Mouse (Mus musculus): ENCODE measurements around the gene E130208F15Rik.

Gene E130208F15Rik

DNA sequence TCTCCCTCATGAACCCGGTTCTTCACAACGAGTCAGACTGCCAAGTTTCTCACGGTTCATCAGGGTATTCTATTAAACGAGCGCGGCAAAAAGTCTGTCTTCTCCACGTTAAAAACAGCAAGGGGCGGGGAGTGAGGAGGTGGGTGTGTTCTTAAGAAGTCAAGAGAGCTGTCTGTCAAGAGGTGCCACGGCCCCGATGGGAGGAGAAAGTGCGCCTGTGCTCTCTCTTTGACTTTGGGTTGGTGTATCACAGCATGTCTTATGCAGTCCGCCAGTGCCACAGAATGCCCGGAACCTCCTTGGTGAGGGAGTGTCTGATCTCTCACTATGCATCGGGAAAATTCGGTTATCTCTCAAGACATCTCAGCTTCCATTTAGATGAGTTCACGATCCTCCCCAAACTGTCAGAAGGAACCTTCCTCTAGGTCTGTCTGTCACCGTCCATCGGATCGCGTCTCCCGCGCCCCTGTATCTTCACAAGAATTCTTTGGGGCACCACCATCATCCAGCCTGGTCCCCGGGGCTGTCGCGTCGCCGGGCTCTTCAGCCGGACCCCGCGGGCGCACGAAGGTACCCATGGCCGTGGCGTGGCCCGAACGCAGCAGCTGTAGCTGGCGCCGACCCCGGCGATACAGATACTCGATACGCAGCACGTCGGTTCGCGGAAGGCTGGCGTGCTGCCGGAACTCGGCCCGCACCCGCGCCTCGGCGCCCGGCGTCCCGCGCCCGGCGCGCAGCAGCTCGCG is at the start of gene E130208F15Rik:
Gene E130208F15Rik (plus strand): TSS at position 202 of the 746 bp plus-strand sequence.
- DNase-seq (ENCODE audit: low spot score) = peak; percentile 73

DNA sequence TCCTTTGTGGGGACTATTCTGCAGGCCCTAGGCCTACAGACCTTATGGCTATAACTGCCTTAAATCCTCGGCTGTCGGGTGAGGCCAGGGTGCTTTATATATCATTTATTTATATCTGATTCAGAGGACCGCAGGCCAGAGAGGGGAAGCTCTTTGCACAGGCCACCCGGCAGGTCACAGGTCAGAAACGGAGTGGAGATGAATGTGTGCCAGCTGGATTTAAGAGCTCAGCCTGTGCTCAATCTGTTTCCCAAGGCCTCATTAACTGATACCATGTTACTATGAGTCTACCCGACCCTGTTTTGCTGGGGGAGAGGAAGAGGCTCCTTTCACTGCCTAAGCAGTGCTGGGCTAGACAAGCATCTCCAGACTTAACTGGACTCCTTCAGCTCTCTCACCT is 47.2 kb upstream of the E130208F15Rik start:
- DNase-seq (ENCODE audit: low spot score) = peak; percentile 72

DNA sequence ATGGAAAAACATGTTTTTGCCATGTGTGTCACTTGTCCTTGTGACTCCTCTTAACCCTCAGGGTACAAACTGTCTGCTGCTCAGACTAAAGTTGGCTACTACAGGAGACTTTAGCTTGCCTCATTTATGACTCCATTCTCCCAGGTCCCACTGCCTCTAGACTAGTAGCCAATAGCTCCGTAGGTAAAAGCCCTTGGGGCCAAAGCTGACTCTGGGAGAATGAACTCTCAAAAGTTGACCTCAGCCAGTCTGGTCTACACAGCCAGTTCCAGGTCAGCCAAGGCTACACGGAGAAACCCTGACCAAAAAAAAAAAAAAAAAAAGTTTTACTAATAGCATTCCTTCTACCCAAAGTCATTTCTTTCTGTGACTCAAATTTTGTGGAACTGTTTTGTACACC is 42.6 kb upstream of the E130208F15Rik start:
- no peak for DNase-seq (ENCODE audit: low spot score)

DNA sequence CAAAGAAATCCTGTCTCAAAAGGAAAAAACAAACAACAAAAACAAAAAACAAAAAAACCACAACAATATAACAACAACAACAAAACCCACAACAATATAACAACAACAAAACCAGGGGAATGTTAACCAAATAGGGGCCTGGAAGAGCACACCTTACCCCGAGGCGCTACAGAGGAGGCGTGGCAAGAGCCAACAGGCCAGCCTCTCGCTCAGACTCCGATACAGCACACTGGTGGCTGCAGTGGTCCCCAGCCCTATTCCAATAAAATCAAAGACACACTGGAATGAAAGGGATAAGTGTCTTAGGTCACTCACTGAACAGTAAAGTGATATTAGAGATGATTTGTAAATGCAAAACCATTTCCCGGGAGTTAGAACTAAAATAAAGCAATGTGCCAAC is 42.0 kb upstream of the E130208F15Rik start:
- no peak for DNase-seq (ENCODE audit: low spot score)

DNA sequence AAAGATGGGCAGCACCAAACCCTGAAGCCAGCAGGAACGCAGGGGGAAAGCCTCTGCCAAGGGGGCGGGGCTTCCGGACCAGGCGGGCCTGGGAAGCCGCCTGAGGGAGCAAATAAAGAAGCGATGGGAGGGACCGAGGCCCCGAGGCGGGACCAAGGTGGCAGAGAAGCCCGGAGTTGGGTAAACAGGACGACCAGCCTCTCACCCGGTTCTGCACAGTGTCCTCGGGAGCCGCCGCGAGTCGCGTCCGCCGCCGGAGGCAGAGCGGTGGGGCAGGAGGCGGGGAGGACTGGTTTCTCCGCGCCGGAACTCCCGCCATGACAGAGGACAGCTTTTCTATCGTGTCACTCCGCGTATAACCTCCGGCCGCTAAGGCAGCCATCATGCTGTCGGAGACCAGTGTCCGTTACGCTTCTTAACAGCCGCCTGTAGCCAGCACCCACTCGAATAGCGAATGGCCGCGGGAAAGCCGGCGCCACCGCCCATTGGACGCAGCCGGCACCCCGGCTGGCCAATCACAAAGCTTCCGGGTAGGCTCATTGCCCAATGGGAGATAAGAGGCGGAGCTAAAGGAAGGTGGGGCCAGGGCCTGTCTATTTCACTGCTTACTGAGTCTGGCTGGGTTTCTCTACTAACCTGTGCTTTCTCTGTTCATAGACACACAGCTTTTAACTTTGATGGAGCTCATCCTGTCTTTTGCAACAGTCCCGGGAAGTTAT is 41.4 kb upstream of the E130208F15Rik start, which contains the start of the genes Thap8 and Wdr62:
Gene Thap8 (plus strand): TSS at position 144 of the 719 bp plus-strand sequence.
Gene Wdr62 (minus strand): TSS at position 469 of the 719 bp plus-strand sequence.
- DNase-seq (ENCODE audit: low spot score) = peak; percentile 96

DNA sequence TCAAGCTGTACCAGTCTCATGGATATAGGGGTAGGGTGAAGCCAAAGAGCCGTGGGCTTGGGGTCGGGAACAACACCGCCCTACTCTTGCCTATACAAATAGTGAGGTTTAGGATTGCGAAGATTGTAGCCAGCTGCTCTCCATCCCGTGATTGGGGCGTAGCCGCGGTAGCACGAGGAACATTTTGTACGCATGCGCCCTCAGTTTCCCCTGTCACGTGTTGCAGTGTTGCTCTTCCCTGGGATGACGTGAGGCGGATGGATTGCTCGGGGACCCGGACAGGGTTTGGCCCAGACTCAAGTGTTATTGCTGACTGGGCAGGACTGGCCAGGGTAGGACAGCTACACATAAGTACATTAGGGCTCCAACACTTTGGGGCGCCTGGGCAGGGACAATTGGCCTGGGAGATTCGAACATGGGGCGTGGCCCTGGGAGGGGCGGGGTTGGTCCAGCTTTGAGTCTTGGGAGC is 40.8 kb upstream of the E130208F15Rik start:
- DNase-seq (ENCODE audit: low spot score) = peak; percentile 88

DNA sequence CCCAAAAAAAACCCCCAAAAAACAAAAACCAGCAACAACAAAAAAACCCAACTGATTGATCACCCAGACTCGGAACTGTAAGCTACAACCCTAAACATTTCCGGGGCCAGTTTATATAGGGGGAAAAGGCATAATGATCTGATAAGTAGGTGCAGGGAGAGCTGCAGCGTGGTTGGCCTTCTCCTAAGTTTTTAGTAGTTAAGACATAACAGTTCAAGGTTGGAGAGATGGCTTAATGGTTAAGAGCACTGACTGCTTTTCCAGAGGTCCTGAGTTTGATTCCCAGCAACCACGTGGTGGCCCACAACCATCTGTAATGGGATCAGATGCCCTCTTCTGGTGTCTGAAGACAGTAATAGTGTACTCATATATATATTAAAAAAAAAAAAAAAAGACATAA is 40.0 kb upstream of the E130208F15Rik start:
- no peak for DNase-seq (ENCODE audit: low spot score)

DNA sequence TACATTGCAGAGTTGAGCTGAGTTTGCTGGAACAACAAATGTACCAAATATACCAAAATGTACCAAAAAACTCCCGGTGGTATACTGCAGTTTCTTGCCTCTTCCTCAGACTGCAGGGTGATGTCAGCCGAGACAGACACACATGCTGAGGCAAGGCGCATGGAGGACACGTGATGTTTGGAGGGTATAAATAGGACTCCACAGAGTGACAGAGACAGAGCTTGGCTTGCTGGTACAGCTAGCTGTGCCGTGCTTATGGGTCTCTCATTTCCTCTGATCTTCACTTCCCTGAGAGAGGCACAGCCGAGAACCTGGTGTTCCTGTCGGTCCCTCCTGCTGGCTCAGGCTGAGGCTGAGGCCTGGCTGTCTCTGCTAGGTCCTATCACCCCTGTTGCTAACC is 38.8 kb upstream of the E130208F15Rik start:
- DNase-seq (ENCODE audit: low spot score) = no peak

DNA sequence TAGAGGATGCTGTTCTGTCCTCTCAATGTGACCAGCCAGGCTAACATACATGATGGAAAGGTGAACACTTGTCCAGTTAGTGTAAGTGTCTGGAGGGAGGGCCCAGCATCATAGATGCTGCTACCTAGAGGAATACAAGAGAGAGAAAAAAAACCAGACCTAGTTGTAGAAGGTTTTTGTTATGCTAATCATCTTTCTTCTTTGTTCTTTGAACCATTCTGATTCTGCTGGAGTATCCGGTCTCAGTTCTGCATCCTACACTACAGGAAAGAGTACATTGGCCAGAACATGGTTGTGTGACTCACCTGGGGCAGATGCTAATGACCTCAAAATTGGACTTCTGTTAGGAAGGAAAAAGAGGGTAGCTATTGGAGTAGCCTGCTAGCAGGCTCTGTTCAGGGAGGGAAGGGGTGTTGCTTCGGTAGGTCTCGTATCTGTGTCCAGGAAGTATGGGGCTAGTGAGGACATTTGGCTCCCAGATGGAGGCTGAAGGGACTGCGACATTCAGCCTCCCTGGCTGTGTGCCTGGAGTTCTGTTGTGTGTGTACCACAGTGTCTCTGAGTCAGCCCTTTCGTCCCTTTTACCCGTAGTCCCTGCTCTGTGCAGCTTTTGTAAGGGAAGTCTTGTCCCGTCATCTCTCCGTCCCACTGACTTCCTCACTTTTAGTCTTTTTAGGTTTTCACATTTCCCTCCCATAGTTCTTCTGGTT is 34.7 kb upstream of the E130208F15Rik start:
- no peak for DNase-seq (ENCODE audit: low spot score)

DNA sequence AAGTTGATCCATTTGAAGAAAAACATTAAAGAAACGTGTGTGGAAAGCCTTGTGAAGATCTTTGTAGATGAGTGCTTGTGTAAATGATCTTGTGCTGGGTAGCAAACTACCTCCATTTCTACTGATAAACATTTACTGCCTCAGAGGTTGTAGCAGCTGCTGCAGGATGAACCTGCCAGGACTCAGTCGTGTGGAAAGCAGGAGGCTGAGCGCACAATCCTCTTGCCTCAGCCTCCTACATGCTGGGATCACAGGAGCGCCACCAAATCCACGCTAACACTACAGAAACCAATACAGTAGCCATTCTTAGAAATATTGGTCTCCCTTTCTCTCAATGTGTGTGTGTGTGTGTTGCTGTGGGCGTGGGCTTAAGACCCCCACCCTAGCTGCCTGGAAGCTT is 33.5 kb upstream of the E130208F15Rik start:
- no peak for DNase-seq (ENCODE audit: low spot score)

DNA sequence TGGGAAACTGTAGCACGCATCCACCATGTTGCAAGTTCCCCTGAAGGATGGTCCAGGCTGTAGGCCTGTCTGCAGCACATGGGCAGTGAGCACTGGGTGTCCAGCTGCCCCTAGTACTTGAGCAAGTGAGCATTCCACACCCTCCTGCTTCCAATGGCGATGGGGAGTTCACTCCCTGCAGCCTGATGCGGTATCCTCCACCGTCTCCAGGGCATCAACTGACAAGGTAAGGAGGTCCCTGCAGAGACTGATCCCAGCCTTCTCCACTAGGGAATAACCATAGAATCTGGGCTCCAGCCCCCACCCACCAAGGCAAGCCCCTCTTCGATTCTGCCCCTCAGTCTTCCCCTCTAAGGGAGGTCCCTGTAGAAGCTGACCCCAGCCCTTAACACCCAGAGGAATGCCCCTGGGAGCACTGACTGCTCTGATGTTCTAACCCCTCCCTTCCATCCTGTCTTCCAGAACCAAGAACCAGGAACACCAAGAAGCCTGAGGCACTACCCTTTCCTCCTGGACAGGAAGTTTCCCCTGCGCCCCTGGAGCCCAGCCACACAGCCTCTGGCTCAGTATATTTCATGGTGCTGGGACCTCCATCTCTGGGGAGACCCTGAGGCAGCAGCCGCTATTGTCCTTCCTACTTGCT is 32.3 kb upstream of the E130208F15Rik start:
- no peak for DNase-seq (ENCODE audit: low spot score)

DNA sequence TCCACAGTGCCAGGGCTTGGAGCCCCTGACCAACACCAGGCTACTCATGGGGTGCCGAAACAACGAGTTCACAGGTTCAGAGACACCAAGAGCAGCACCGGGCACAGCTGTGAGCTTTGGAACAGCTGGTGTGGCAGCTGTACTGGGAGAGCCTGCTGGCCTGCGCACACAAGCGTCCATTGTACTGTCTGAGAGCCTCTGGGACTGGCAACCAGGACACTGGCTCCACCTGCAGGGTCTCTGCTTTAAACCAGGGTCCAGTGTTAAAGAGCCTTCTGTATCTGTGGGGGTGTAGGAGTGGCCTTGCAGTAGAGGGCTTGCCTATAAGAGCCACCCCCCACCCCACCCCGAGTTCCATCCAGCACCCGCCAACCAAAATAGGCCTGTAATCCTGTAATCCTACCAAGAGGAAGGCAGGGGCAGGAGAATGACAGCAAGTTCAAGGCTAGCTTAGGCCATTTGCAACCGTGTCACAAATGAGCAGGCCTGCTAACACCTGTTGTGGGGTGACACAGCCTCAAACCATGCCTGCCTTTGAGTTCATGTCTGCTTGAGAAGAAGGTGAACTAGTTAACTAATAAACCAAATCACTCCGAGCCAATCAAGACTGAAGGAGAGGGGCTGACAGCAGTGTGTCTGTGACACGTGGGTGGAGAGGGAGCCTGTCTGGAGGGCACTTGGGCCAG is 31.7 kb upstream of the E130208F15Rik start:
- no peak for DNase-seq (ENCODE audit: low spot score)

DNA sequence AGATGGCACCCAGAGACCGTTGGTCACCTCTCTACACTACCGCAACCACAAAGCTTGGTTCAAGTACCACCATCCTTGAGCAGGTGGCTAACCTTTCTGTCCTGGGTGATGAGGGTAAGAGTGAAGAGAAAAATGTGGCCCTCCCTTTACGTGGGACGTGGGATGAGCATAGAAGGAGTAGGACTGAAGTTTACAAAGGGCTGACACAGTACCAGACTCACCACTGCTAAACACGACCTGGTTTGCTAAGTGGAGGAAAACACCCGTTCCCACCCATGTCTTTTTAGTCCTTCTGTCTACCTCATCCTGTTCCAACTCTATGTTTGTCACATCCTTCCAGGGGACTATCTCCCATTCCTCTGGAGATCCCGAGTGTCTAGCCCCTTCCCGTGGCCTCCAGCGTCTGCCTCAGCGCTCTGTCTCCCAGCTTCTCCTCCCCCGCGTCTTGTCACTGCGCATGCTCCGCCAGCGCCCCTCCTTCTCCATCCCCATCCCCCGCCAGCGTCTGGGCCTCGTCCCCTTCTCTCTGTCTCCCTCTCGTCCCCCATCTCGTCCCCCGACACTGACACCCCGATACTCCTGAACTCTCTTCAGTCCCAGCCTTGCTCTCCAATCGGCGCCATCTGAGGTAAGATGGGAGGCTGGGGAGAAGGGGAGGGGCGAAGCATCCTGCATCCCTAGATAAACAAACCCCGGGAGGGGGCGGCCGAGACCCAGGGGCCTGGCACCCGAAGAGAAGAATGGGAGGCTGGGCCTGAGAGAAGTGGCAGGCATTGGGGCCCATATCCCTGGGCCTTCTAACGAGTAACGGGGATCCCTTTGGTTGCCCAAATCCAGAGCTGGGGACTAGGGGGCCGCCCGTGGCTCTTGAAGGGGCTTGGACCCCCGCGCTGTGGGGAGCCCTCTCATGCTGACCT is 30.1 kb upstream of the E130208F15Rik start, which contains the start of gene Clip3:
Gene Clip3 (plus strand): TSS at position 514 of the 917 bp plus-strand sequence.
- peak; percentile 79 for DNase-seq (ENCODE audit: low spot score)

DNA sequence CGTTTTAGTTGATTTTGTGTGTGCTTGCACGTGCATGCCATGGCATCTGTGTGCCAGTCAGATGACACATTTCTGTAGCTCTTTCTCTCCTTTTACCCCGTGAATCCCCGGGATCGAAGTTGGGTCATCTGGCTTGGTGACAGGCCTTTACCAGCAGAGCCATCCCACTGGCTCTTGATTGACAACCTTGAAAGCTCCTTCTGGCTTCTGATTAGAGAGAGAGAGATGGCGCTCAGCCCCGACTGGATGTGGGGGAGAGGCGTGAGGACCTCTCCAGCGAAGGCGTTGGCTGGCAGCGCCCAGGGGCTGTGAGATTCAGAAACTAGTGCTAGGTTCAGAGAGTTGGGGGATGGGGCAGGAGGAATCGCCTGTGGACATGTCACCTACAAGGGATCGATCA is 27.7 kb upstream of the E130208F15Rik start:
- peak; percentile 40 for DNase-seq (ENCODE audit: low spot score)

DNA sequence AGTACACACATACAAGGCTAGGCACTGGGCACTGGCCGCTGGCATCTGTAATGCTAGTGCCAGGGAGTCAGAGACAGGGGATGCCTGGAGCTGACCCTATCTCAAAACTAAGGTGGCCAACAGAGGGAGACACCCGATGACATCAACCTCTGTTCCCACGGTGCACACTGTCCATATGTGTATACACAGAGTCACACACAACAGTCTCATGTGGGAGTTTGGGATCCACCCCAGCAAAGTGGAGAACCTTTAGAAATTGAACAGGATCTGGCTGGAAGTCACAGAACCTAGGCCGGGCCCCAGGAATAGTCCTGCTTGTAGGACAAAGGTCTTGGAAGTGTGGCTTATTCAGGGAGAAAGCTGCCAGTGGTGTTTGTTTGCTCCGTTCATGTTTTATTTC is 27.2 kb upstream of the E130208F15Rik start:
- no peak for DNase-seq (ENCODE audit: low spot score)

DNA sequence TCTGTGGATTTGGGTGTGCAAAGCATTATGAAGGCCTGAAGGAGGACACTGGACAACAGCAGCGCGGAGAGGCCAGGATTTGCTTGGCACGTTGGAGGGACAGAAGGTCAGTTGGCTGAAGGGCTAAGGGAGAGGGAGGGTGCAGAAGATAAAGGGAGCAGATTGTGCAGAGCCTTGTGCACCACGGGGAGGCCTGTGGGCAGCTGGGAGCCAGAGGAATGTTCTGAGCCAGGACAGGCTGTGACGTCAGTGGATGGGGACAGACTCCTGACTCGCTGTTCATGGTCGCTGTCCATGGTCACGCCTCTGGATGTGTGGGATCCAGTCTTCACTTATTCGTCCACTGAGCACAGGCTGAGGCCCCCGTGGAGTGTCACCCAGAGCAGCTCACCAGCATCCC is 26.4 kb upstream of the E130208F15Rik start:
- DNase-seq (ENCODE audit: low spot score) = peak; percentile 82

DNA sequence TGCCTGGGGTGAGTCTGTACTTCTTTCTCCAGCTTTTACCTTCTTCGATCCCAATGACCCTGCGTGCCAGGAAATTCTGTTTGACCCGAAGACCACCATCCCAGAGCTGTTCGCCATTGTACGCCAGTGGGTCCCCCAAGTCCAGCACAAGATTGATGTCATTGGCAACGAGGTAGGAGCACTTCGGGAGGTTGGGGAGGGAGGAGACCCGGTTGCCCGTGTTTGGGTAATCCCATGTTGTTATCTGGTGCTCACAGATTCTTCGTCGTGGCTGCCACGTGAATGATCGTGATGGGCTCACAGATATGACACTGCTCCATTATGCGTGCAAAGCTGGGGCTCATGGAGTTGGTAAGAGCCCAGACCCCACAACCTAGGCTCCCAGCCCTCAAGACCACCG is 24.7 kb upstream of the E130208F15Rik start:
- DNase-seq (ENCODE audit: low spot score) = no peak

DNA sequence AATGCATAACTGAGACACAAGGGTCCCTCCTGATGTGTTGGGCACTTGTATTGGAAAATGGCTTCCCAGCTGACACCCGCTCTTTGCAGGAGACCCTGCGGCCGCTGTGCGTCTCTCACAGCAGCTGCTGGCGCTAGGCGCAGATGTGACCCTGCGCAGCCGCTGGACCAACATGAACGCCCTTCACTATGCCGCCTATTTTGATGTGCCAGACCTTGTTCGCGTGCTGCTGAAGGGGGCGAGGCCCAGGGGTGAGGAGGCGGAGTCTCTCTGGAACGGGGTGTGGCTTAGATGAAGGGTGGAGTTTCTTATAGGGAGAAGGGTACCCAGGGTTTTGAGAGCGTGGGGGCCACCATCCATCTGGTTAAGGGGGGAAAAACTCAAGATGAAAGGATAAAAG is 24.3 kb upstream of the E130208F15Rik start:
- DNase-seq (ENCODE audit: low spot score) = no peak

DNA sequence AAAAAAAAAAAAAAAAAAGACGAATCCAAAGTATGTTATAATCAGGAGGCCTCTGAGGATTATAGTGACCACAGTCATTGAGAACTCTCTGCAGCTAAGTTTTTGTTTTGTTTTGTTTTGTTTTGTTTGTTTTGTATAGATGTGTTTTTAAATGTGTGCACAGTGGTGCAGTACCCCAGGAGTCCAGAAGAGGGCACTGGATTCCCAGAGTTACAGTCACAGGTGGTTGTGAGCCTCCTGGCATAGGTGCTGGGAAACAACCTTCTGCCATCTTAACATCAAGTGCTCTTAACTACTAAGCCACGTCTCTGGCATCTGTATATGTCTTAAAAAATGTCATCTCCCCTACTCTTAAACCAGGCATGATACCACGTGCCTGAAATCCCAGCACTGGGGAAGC is 20.6 kb upstream of the E130208F15Rik start:
- DNase-seq (ENCODE audit: low spot score) = no peak

DNA sequence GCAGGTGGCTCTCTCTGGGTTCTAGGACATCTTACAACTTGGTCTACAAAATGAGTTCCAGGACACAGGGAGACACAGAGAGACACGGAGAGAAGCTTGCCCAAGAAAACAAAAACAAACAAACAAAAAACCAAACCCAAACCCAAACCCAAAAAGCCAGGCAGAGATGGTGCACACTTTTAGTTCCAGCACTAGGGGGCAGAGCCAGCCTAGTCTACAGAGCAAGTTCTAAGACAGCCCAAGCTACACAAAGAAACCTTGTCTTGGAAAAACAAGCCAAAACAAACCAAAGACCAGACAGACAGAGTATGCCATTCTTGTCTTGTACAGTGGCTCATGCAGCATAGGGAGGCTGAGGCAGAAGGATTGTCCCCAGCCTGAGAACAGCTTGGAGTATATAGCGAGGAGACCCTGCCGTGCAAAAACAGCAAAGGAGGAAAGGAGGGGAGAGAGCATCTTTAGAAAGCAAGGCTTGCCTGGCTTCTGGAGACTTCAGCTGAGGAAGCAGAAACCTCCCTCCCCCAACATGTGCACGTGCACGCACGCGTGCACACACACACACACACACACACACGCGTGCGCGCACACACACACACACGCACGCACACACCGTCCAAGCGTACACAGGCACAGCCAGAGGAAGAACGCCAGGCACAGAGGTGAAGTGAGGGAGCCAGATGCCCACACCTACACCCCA is 15.3 kb upstream of the E130208F15Rik start:
- DNase-seq (ENCODE audit: low spot score) = no peak

Data from testis, postnatal 14 days (tissue).